Mouse (Mus musculus) C2C12 (cell line): ENCODE measurements around the gene Slc30a2.

Experiments used
- CTCF ChIP-seq: IDR thresholded peaks from one replicate; pipeline ENCODE4 v1.5.1; 2011; ENCODE audit not compliant: control insufficient read depth, insufficient read depth, insufficient read length
- MYOG ChIP-seq: IDR thresholded peaks from one replicate; pipeline ENCODE4 v1.6.1; 2011; ENCODE audit not compliant: control insufficient read depth, insufficient read length; ENCODE audit errors: extremely low read depth
- USF1 ChIP-seq: IDR thresholded peaks from one replicate; pipeline ENCODE4 v1.6.1; 2011; ENCODE audit warnings: low read depth, mild to moderate bottlenecking, control low read depth, moderate library complexity

DNA sequence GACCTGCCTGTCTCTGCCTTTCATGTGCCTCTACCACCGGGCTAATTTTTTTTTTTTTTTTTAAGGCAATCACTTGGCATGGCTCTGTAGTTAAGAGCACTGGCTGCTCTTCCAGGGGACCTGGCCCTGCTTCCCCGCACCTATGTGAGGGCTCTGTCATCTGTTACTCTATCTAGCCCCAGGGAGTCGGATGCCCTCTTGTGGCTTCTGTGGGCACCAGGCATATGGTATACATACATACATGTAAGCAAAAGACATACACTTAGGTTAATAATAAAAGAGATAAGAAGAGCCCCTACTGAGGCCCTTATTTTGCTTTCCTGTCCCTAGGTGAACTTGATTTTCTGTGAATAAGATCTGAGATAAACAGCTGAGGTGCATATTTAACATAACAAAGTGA, 1.6 kb downstream of the Slc30a2 start:
- TF ChIP-seq MYOG = no peak
- TF ChIP-seq CTCF = no peak
- no peak for TF ChIP-seq USF1
